Mouse (Mus musculus): ENCODE data around the gene Il4i1.
"Not testable (repeated sequence)": the region's sequence is repeated elsewhere in the genome, so short reads cannot be mapped to it uniquely, and the experiment has no call there.

GRCm38 (mm10) chr7:44871774-44872173, 55.6 kb downstream of the Il4i1 start:
- not testable (repeated sequence) for TF ChIP-seq EP300 (IDR thresholded peaks at IDR 0.05; ENCODE audit: insufficient read depth, low read depth, low read length); CTCF (IDR thresholded peaks at IDR 0.05; ENCODE audit: low read depth, low read length)

Measured in ES-Bruce4 (cell line).